Mouse (Mus musculus) neural tube, embryonic 13.5 days (tissue): ENCODE measurements around the gene Irf5. TPM values are rescaled to one million over a fixed set of nuclear protein-coding genes. Genes with fewer than 3 reads are reported as not detected.

Experiments used
- ATAC-seq: fragments of 200-750 bp; cut with Nextera tagmentation; 2 replicates; pipeline ENCODE4 v1.8.0; 2017; ENCODE audit warnings: low read depth, mild to moderate bottlenecking, moderate TSS enrichment, moderate library complexity
- H3K27ac ChIP-seq: fragments of 300-500 bp; sonication (generic); replicated peaks from 2 replicates; pipeline ENCODE4 v1.5.1; 2015; ENCODE audit warnings: moderate library complexity, mild to moderate bottlenecking, inconsistent platforms
- H3K27me3 ChIP-seq: fragments of 300-500 bp; sonication (generic); 2 replicates; pipeline ENCODE4 v1.6.1; 2015; ENCODE audit warnings: mild to moderate bottlenecking, inconsistent platforms
- H3K36me3 ChIP-seq: fragments of 300-500 bp; sonication (generic); 2 replicates; pipeline ENCODE4 v1.6.1; 2015; ENCODE audit warnings: mild to moderate bottlenecking, inconsistent platforms
- H3K4me1 ChIP-seq: fragments of 300-500 bp; sonication (generic); replicated peaks from 2 replicates; pipeline ENCODE4 v1.6.1; 2015; ENCODE audit warnings: inconsistent platforms
- H3K4me2 ChIP-seq: fragments of 300-500 bp; sonication (generic); 2 replicates; pipeline ENCODE4 v1.6.1; 2015; ENCODE audit warnings: inconsistent platforms, mild to moderate bottlenecking, moderate library complexity
- H3K4me3 ChIP-seq: fragments of 300-500 bp; sonication (generic); 2 replicates; pipeline ENCODE4 v1.5.1; 2015; ENCODE audit warnings: mild to moderate bottlenecking, inconsistent platforms
- H3K9ac ChIP-seq: fragments of 300-500 bp; sonication (generic); 2 replicates; pipeline ENCODE4 v1.6.1; 2015; ENCODE audit warnings: moderate library complexity, mild to moderate bottlenecking, inconsistent platforms
- H3K9me3 ChIP-seq: fragments of 300-500 bp; sonication (generic); 2 replicates; pipeline ENCODE4 v1.6.1; 2016; ENCODE audit warnings: inconsistent platforms
- WGBS: fragments of 180-500 bp; shearing (Covaris S2); methylation state at CpG from one replicate; pipeline ENCODE4 v1.1.7; 2015; 5-methylcytosine and 5-hydroxymethylcytosine counted together
- polyA plus RNA-seq: library from polyadenylated mRNA; unstranded; fragments of >200 nt; fragmentation: Nextera tagmentation; extraction: Ambion mirVana; gene quantifications from 2 replicates; pipeline ENCODE4 v1.2.1, GENCODE M21; 2015

The Irf5 gene
- polyA plus RNA-seq, 1 experiment from 2014 or later, result 3.0 TPM

DNA sequence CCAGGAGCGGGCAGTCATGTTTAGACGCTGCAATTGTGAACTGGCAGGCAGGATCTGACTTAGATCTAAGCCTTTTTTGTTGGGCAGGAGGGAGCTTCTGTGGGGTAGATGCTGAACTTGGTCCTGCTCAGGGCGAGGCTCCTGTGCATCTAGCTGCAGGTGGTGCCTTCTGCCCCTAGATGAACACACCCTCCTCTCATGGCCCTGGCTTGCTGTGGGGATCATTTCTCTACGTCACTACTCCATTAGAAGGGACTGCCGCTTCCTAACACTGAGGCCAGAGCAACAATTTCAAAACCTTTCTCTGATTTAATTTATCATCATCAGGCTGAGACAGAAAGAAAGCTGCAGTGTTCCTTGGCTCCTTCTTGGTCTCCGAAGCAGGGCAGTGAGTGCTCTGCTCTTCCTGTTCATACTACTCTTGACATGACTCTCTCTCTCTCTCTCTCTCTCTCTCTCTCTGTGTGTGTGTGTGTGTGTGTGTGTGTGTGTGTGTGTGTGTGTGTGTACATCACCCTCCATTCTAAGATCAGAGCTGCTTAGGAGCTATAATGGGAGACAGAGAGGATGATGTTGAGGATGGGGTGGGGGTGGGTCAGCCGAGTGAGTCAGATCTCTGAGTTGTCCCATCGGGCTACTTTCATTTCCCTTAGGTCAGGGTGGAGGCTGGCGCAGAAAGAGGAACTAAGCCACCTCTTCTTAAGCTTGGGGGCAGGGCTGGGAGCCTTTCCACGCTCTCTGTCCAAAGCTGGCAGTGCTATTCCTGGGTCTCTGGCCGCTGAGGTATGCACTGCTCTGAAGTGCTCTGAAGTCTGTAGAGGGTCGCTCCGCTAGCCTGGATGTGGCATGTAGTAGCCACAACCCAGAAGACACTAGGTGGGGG, 2.4 kb downstream of the Irf5 start:
- Histone ChIP-seq H3K4me1 (peaks cover 29% of the 10 kb centered on the region), H3K27me3 (peaks cover 69% of the 10 kb centered on the region), H3K9ac (no peak overlapping the region), H3K27ac (no peak overlapping the region), H3K4me2 (no peak overlapping the region), H3K9me3 (no peaks in the 10 kb centered on the region), H3K36me3 (no peaks in the 10 kb centered on the region), H3K4me3 (no peak overlapping the region)
- WGBS, result 31% methylated on average over 13 of the region's 13 CpGs
- no peak for ATAC-seq

DNA sequence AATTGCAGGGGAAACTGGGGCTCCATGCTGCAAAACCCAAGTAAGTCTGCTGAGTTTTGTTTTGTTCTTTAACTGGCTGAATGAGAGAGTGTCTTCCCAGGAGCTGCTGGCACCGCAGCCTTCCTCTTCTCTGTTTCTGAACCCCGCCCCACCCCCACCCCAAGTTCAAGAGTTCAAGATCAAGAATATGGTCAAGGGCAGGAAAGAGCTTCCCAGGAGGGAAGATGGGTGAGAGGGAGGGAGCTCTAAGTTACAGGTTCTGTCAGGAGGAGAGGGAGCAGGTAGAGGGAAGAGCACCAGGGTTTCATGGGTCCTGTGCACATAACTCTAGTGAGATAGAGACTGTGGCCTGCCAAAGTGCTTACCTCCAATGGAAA, 3.0 kb downstream of the Irf5 start:
- no peak overlapping the region for H3K4me3 ChIP-seq
- H3K27me3 ChIP-seq, result peaks cover 69% of the 10 kb centered on the region
- ATAC-seq, result no peak
- no peaks in the 10 kb centered on the region for H3K36me3 ChIP-seq
- WGBS, result 22% methylated on average over 2 of the region's 2 CpGs
- no peak overlapping the region for H3K27ac ChIP-seq
- H3K9me3 ChIP-seq, result no peaks in the 10 kb centered on the region
- no peak overlapping the region for H3K9ac ChIP-seq
- no peak overlapping the region for H3K4me2 ChIP-seq
- H3K4me1 ChIP-seq, result peaks cover 29% of the 10 kb centered on the region

DNA sequence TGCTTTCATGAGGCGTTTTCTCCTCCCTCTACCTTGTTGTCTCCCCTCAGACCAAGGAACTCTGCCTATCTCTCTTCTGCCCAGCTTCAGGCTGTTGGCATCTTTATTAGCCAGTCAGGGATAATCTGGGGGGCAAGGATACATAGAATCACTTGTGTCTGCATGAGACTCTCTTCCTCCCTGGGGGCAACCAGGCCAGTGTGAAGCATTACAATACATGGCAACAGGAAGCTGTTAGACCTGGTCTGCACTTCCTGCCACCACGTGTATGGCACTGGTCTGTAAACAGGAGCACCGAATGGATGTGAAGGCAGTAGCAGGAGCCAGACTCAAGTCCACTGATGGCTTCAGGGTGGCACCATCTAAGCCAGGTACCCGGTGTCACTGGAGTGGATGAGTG, 3.6 kb downstream of the Irf5 start:
- peaks cover 29% of the 10 kb centered on the region for H3K4me1 ChIP-seq
- no peak overlapping the region for H3K27ac ChIP-seq
- ATAC-seq, result no peak
- no peaks in the 10 kb centered on the region for H3K36me3 ChIP-seq
- no peaks in the 10 kb centered on the region for H3K9me3 ChIP-seq
- peaks cover 69% of the 10 kb centered on the region for H3K27me3 ChIP-seq
- no peak overlapping the region for H3K4me3 ChIP-seq
- 62% methylated on average over 4 of the region's 4 CpGs for WGBS
- no peak overlapping the region for H3K9ac ChIP-seq
- H3K4me2 ChIP-seq, result no peak overlapping the region

DNA sequence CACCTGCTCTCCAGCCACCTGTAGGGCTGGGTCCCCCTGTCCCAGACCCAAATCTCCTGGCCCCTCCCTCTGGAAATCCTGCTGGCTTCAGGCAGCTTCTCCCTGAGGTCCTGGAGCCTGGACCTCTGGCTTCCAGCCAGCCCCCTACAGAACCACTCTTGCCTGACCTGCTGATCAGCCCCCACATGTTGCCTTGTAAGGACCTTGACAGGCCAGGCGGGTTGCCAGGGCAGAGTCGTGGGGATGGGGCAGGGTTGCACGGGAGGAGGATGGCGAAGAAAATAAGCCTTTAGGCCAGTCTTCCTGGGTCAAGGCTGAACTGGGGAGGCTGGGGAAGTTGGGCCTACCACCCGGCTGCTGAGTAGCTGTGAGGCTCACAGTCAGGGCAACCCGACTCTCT, 8.9 kb downstream of the Irf5 start:
- Histone ChIP-seq H3K36me3 (peaks cover 18% of the 10 kb centered on the region), H3K4me1 (no peaks in the 10 kb centered on the region), H3K4me2 (no peak overlapping the region), H3K4me3 (no peak overlapping the region), H3K9me3 (no peaks in the 10 kb centered on the region), H3K27ac (no peak overlapping the region), H3K27me3 (peaks cover 17% of the 10 kb centered on the region), H3K9ac (no peak overlapping the region)
- ATAC-seq, result no peak
- 82% methylated on average over 6 of the region's 6 CpGs for WGBS

DNA sequence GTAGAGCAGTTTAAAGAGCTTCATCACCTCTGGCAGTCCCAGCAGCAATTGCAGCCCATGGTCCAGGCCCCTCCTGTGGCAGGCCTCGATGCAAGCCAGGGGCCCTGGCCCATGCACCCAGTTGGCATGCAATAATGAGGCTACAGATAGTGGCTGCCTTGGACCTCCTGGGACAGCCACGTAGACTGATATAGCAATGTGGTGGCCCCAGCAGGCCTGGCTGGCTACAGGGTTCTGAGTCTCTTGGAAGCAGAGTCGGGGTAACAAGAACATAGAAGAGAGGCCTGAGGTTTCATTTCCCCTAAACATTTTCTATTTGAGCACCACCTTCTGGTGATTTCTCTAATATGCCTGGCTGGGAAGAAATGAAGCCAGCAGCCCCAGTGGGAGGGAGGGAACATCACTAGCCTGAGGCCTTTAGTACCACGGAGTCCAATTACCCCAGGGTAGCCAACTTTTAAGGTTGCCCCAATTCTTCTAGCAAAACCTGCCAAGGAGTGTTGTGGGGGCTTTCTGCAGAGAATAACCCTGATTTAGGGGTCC, 10.3 kb downstream of the Irf5 start:
- Histone ChIP-seq H3K27me3 (peaks cover 3% of the 10 kb centered on the region), H3K4me1 (no peaks in the 10 kb centered on the region), H3K36me3 (peaks cover 31% of the 10 kb centered on the region), H3K4me2 (no peak overlapping the region), H3K9me3 (no peaks in the 10 kb centered on the region), H3K9ac (no peak overlapping the region), H3K4me3 (no peak overlapping the region), H3K27ac (no peak overlapping the region)
- 69% methylated on average over 4 of the region's 4 CpGs for WGBS
- ATAC-seq, result no peak

DNA sequence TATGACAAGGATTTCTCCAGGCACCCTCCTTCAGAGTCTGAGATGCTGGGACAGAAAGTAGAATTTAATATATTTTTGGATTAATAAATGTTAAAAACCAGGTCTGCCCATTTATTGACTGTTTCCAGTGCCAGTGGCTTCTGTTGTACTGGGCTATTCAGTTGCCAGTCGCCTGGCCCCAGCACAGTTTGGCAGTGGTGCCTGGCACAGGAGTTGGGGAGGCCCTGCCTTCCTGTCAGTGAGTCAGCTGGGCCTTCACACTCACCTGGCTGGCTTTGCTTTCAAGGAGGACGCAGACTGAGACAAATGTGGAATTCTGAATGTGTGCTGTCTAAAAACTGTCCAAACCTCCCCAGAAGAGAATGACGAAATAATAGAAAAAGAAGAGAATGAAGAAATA, 10.8 kb downstream of the Irf5 start:
- H3K27ac ChIP-seq, result no peak overlapping the region
- no peak overlapping the region for H3K9ac ChIP-seq
- H3K9me3 ChIP-seq, result no peaks in the 10 kb centered on the region
- 89% methylated on average over 3 of the region's 3 CpGs for WGBS
- peaks cover 36% of the 10 kb centered on the region for H3K36me3 ChIP-seq
- no peak overlapping the region for H3K4me2 ChIP-seq
- H3K27me3 ChIP-seq, result no peaks in the 10 kb centered on the region
- ATAC-seq, result no peak
- no peaks in the 10 kb centered on the region for H3K4me1 ChIP-seq
- no peak overlapping the region for H3K4me3 ChIP-seq

DNA sequence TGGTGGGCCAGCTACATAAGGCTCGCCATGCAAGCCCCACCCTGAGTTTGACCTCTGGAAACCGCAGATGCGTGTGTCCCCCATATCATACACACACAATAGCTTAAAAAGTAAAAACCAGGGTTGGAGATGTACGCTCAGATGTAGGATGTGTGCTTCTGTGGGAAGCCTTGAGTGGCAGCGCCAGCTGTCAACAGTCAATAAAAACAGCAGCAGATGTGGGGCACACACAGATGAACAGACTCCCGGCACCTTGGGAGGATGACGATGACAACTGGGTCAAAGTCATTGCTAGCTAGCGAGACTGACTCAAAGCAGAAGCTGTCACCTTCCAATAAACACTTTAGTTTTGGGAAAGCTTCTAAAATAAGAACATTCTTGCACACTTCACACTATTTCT, 13.1 kb downstream of the Irf5 start:
- Histone ChIP-seq H3K27me3 (no peaks in the 10 kb centered on the region), H3K4me3 (no peak overlapping the region), H3K9me3 (no peaks in the 10 kb centered on the region), H3K27ac (no peak overlapping the region), H3K4me1 (no peaks in the 10 kb centered on the region), H3K9ac (no peak overlapping the region), H3K4me2 (no peak overlapping the region), H3K36me3 (peaks cover 58% of the 10 kb centered on the region)
- WGBS, result 89% methylated on average over 8 of the region's 8 CpGs
- ATAC-seq, result no peak

DNA sequence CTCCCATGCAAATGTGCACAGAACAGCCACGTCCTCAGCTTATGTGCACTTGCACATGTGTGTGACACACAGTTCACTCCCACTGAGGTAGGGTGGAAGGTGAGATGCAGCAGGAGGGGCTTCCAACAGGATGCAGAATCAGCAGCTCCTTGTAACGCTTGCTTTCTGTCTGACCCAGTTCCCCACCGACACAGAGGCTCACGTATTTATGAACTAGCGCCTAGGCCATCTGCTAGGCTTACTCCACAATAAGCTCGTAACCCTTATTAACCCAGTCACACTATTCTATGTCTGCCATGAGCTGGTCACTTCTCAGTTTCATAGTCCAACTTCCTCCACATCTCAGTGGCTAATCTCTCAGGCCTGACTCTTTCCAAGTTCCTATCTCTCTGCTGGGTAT, 13.8 kb downstream of the Irf5 start:
- no peak overlapping the region for H3K9ac ChIP-seq
- no peaks in the 10 kb centered on the region for H3K9me3 ChIP-seq
- 71% methylated on average over 6 of the region's 6 CpGs for WGBS
- H3K36me3 ChIP-seq, result peaks cover 66% of the 10 kb centered on the region
- H3K4me3 ChIP-seq, result no peak overlapping the region
- H3K4me1 ChIP-seq, result no peaks in the 10 kb centered on the region
- H3K4me2 ChIP-seq, result no peak overlapping the region
- no peaks in the 10 kb centered on the region for H3K27me3 ChIP-seq
- no peak overlapping the region for H3K27ac ChIP-seq
- no peak for ATAC-seq

DNA sequence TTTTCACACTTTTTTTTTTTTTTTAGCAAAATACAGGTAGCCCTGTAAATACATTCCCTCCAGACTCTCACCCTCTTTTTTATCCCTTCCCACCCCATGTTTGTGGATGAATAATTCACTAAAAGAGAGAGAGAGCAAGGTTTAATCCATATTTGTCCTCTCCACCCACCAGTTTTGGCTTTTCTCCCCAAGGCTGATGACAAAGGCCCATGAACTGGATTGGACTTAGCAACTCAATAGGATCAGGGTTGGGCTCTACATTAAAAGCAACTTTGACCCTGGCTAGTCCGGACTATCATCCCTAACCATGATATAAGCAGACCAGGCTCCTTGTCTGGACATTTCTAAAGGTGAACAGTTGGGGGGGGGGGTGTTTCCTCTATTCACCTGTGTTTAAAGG, 14.5 kb downstream of the Irf5 start:
- no peak for ATAC-seq
- H3K9ac ChIP-seq, result no peak overlapping the region
- no peaks in the 10 kb centered on the region for H3K9me3 ChIP-seq
- H3K27me3 ChIP-seq, result no peaks in the 10 kb centered on the region
- H3K4me3 ChIP-seq, result no peak overlapping the region
- no peak overlapping the region for H3K27ac ChIP-seq
- no peaks in the 10 kb centered on the region for H3K4me1 ChIP-seq
- H3K4me2 ChIP-seq, result no peak overlapping the region
- H3K36me3 ChIP-seq, result peaks cover 73% of the 10 kb centered on the region
- 96% methylated on average over 1 of the region's 1 CpGs for WGBS

DNA sequence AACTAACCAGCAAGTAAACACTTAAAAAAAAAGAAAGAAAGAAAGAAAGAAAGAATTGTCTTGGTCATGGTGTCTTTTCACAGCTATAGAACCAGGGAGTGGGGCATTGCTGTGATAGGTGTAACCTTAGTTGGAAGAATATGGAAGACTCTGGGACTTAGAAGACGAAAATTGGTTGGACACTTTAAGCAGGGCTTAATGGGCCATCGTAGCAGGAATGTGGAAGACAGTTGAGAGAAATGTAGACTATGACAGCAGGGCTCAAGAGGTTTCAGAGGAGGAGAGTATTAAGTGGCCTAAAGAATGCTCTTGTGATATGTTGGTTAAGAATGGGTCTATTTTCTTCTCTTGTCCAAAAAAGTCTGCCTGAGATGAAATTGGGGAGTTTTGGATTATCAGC, 19.2 kb downstream of the Irf5 start:
- no peak overlapping the region for H3K4me3 ChIP-seq
- H3K9me3 ChIP-seq, result no peaks in the 10 kb centered on the region
- H3K36me3 ChIP-seq, result peaks cover 95% of the 10 kb centered on the region
- H3K9ac ChIP-seq, result no peak overlapping the region
- H3K4me1 ChIP-seq, result no peaks in the 10 kb centered on the region
- H3K27me3 ChIP-seq, result no peaks in the 10 kb centered on the region
- H3K4me2 ChIP-seq, result no peak overlapping the region
- H3K27ac ChIP-seq, result no peak overlapping the region
- WGBS, result 100% methylated on average over 2 of the region's 2 CpGs
- ATAC-seq, result no peak

DNA sequence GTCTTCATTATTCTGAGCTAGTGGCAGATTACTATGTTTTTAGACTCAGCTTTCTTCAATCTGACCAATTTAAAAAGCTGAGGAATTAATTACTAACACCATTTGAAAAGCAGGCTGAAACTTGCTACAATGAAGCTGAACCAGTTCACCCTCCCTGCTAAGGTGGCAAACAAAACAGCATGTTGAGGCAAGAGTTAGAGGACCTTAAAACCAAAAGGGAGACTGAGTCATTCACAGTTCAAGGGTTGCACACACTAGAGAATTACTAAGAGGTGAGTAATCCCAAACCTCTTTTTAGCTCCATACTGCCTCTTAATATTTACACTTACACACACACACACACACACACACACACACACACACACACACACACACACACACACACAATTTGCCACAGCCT, 21.2 kb downstream of the Irf5 start:
- Histone ChIP-seq H3K4me3 (no peak overlapping the region), H3K4me2 (no peak overlapping the region), H3K9ac (no peak overlapping the region), H3K27me3 (no peaks in the 10 kb centered on the region), H3K4me1 (no peaks in the 10 kb centered on the region), H3K27ac (no peak overlapping the region), H3K36me3 (peaks cover 96% of the 10 kb centered on the region), H3K9me3 (no peaks in the 10 kb centered on the region)
- ATAC-seq, result no peak

DNA sequence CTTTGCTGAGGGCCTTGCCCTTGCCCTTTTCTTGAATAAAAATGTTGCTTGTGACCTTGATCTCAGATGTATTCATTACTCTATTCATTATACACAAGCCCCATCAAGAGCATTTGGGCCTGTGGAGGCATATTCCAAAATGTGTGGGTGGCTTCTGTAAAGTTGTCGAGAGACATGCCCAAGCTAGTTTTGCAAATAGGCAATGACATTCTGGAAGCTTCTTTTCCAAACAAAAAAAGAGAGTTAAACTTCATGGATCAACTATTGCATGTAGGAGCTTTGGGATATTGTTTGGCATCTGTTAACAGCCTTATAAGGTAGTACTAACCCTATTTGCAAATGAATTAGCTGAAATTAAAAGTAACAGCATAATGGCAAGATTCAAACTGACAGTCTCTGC, 21.7 kb downstream of the Irf5 start:
- Histone ChIP-seq H3K4me1 (no peaks in the 10 kb centered on the region), H3K9ac (no peak overlapping the region), H3K27me3 (no peaks in the 10 kb centered on the region), H3K27ac (no peak overlapping the region), H3K9me3 (no peaks in the 10 kb centered on the region), H3K36me3 (peaks cover 96% of the 10 kb centered on the region), H3K4me3 (no peak overlapping the region), H3K4me2 (no peak overlapping the region)
- ATAC-seq, result no peak
- WGBS, result 98% methylated on average over 1 of the region's 1 CpGs

DNA sequence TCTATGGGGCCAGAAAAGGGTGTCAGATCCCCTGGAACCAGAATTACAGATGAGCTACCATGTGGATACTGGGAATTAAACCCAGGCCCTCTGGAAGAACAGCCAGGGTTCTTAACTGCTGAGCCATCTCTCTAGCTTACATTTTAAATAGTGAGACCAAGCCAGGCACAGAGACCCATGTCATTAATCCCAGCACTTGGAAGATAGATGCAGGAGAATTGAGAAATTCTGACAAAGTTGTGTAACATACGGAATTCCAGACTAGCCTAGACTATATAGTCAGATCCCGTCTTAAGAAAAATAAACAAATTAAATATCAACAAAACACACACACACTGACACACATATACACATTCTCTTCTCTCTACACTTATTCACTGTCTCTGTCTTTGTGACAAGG, 26.1 kb downstream of the Irf5 start:
- ATAC-seq, result no peak
- Histone ChIP-seq H3K9me3 (no peaks in the 10 kb centered on the region), H3K4me3 (no peak overlapping the region), H3K4me2 (no peak overlapping the region), H3K4me1 (no peaks in the 10 kb centered on the region), H3K27me3 (no peaks in the 10 kb centered on the region), H3K9ac (no peak overlapping the region), H3K27ac (no peak overlapping the region), H3K36me3 (peaks cover 92% of the 10 kb centered on the region)
- 96% methylated on average over 2 of the region's 2 CpGs for whole genome bisulfite sequencing
